Mouse (Mus musculus) lung, embryonic 14.5 days (tissue): ENCODE measurements around the gene Thbs1. TPM values are rescaled to one million over a fixed set of nuclear protein-coding genes. Genes with fewer than 3 reads are reported as not detected.

Experiments used
- ATAC-seq: fragments of 200-750 bp; cut with Nextera tagmentation; 2 replicates; pipeline ENCODE4 v1.8.0; 2017; ENCODE audit warnings: mild to moderate bottlenecking, moderate TSS enrichment, moderate library complexity; ENCODE audit not compliant: insufficient read depth
- DNase-seq: peaks from one replicate; pipeline ENCODE4 v3.0.0-alpha.2; 2015
- H3K27ac ChIP-seq: fragments of 300-500 bp; sonication (generic); 2 replicates; pipeline ENCODE4 v1.5.1; 2014; ENCODE audit warnings: low read depth, mild to moderate bottlenecking, moderate library complexity
- H3K27me3 ChIP-seq: fragments of 300-500 bp; sonication (generic); 2 replicates; pipeline ENCODE4 v1.6.1; 2014; ENCODE audit warnings: low read length, control low read depth; ENCODE audit not compliant: insufficient read depth
- H3K36me3 ChIP-seq: fragments of 300-500 bp; sonication (generic); 2 replicates; pipeline ENCODE4 v1.6.1; 2014; ENCODE audit warnings: control low read depth; ENCODE audit not compliant: insufficient read depth
- H3K4me1 ChIP-seq: fragments of 300-500 bp; sonication (generic); 2 replicates; pipeline ENCODE4 v1.6.1; 2014; ENCODE audit warnings: antibody characterized with exemption, control low read depth; ENCODE audit not compliant: insufficient read depth
- H3K4me2 ChIP-seq: fragments of 300-500 bp; sonication (generic); 2 replicates; pipeline ENCODE4 v1.6.1; 2014; ENCODE audit warnings: mild to moderate bottlenecking
- H3K4me3 ChIP-seq: fragments of 300-500 bp; sonication (generic); 2 replicates; pipeline ENCODE4 v1.5.1; 2014; ENCODE audit warnings: low read depth, low read length
- H3K9ac ChIP-seq: fragments of 300-500 bp; sonication (generic); 2 replicates; pipeline ENCODE4 v1.6.1; 2014
- H3K9me3 ChIP-seq: fragments of 300-500 bp; sonication (generic); 2 replicates; pipeline ENCODE4 v1.6.1; 2016; ENCODE audit warnings: low read depth, low read length, control low read depth
- CTCF ChIP-seq: IDR thresholded peaks from 2 replicates; pipeline ENCODE4 v1.5.1; 2016; ENCODE audit warnings: antibody characterized with exemption, low read depth
- WGBS: fragments of 180-500 bp; shearing (Covaris S2); extraction: QIAGEN DNeasy Blood & Tissue Kit; methylation state at CpG from one replicate; pipeline ENCODE4 v1.1.7; 2014; 5-methylcytosine and 5-hydroxymethylcytosine counted together
- polyA plus RNA-seq: library from polyadenylated mRNA; unstranded; fragments of >200 nt; fragmentation: Nextera tagmentation; extraction: Ambion mirVana; gene quantifications from 2 replicates; pipeline ENCODE4 v1.2.1, GENCODE M21; 2014

Gene Thbs1
- polyA plus RNA-seq, 1 experiment from 2014 or later = 287 TPM

GRCm38 (mm10) chr2:118099104-118099503 lies 12.6 kb upstream of the Thbs1 start:
- 56% methylated on average over 4 of the region's 4 CpGs for WGBS
- no peak for DNase-seq
- 0 out of 2 replicates have a peak, but pooled peaks cover 4% of the 10 kb centered on the region for H3K4me1 ChIP-seq
- H3K4me2 ChIP-seq = no peak overlapping the region
- no peaks in the 10 kb centered on the region for H3K27me3 ChIP-seq
- no peak overlapping the region for H3K4me3 ChIP-seq
- no peak for ATAC-seq
- H3K9me3 ChIP-seq = no peaks in the 10 kb centered on the region
- no peak overlapping the region for H3K9ac ChIP-seq
- no peak for TF ChIP-seq CTCF
- no peaks in the 10 kb centered on the region for H3K36me3 ChIP-seq
- no peak overlapping the region for H3K27ac ChIP-seq

DNA sequence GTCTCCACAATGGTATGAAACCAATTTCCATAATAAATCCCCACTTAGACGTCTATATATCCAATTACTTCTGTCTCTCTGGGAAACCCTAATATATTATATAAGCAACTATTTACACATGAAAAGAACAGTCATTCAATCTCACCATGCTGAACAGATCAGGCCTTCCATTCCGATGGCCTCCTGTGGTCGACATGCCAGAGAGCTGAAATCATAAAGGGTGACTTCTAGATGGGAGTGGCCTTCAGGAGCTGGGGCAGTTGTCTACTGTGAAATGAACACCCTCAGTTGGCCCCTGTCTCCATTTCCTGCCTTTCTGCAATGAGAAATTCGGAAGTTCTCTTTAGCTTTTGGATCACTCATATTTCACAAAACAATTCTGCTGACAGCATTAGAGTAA lies 9.5 kb upstream of the Thbs1 start:
- Histone ChIP-seq H3K4me1 (0 out of 2 replicates have a peak, but pooled peaks cover 4% of the 10 kb centered on the region), H3K4me2 (no peak overlapping the region), H3K27me3 (no peaks in the 10 kb centered on the region), H3K27ac (no peak overlapping the region), H3K36me3 (no peaks in the 10 kb centered on the region), H3K9me3 (no peaks in the 10 kb centered on the region), H3K9ac (no peak overlapping the region), H3K4me3 (no peak overlapping the region)
- DNase-seq (no peak), ATAC-seq (no peak)
- no peak for TF ChIP-seq CTCF
- 64% methylated on average over 4 of the region's 4 CpGs for WGBS

DNA sequence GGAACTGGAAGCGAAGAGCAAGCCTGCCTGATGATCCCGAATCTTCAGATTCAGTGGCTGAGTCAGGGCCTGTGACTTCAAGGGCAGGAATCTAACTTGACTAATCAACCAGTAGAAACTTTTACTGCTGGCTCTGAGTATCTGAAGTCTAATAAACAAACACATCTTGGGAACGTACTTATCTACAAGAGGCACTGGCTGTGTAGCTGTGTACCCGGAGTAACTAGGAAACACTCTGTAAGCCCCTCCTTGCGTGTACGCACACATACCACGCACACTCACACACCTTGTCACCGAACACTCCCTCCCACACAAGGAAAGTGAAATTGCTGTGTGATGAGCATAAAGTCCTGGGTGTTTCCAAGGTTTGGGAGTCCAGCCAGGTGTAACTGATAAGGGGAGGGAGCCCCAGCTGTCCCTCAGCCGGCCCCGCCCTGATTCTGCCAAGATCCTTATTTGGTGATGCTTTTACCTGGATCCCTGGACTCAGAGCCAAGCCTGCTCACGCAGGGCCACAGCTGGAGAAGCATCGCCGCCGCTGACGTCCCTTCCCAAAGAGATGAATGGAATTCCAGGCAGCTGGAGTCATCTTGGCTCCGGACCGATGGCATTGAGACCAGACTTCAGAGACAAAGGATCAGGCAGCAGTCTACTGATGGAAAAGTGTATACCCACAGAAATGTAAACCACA lies 1.3 kb upstream of the Thbs1 start:
- Histone ChIP-seq H3K36me3 (peaks cover 25% of the 10 kb centered on the region), H3K27me3 (no peaks in the 10 kb centered on the region), H3K4me1 (peaks cover 15% of the 10 kb centered on the region), H3K9me3 (no peaks in the 10 kb centered on the region), H3K4me2 (peak overlapping the region; percentile 80), H3K9ac (peak overlapping the region; percentile 37; the same call in 1 of the 2 replicates), H3K4me3 (peak overlapping the region; percentile 64), H3K27ac (peak overlapping the region; percentile 82)
- DNase-seq (peak; percentile 85), ATAC-seq (peak; percentile 27)
- TF ChIP-seq CTCF = no peak
- WGBS = 17% methylated on average over 17 of the region's 17 CpGs

- ATAC-seq (peak; percentile 85), DNase-seq (peak; percentile 98)
- Histone ChIP-seq H3K4me2 (peak overlapping the region; percentile 80), H3K9me3 (no peaks in the 10 kb centered on the region), H3K4me3 (peak overlapping the region; percentile 64), H3K27me3 (no peaks in the 10 kb centered on the region), H3K27ac (peak overlapping the region; percentile 82), H3K4me1 (peaks cover 15% of the 10 kb centered on the region), H3K36me3 (peaks cover 33% of the 10 kb centered on the region), H3K9ac (peak overlapping the region; percentile 47)
- WGBS = 1% methylated on average over 16 of the region's 16 CpGs
- peak; percentile 83 for TF ChIP-seq CTCF
These were observed 574 bp upstream of the Thbs1 start for GRCm38 (mm10) chr2:118111116-118111487.

GRCm38 (mm10) chr2:118112438-118112837 lies 762 bp downstream of the Thbs1 start:
- Histone ChIP-seq H3K4me1 (peaks cover 15% of the 10 kb centered on the region), H3K4me2 (peak overlapping the region; percentile 80), H3K9me3 (no peaks in the 10 kb centered on the region), H3K4me3 (peak overlapping the region; percentile 64), H3K36me3 (peaks cover 46% of the 10 kb centered on the region), H3K27ac (peak overlapping the region; percentile 82; the same call in 1 of the 2 replicates), H3K9ac (peak overlapping the region; percentile 79), H3K27me3 (no peaks in the 10 kb centered on the region)
- ATAC-seq (no peak), DNase-seq (no peak)
- TF ChIP-seq CTCF = no peak
- 7% methylated on average over 5 of the region's 5 CpGs for WGBS

DNA sequence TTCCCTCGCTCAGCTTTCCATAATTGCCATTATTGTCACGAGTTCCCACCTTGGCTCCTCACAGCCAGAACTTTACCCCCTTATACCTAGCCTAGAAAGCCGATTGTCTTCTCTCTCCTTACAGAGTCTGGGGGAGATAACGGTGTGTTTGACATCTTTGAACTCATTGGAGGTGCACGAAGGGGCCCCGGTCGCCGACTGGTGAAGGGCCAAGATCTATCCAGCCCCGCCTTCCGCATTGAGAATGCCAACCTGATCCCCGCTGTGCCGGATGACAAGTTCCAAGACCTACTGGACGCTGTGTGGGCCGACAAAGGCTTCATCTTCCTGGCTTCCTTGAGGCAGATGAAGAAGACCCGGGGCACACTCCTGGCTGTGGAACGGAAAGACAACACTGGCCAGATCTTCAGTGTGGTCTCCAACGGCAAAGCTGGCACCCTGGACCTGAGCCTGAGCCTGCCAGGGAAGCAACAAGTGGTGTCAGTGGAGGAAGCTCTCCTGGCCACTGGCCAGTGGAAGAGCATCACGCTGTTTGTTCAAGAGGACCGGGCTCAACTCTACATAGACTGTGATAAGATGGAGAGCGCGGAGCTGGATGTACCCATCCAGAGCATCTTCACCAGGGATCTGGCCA lies 1.3 kb downstream of the Thbs1 start:
- Histone ChIP-seq H3K4me2 (peak overlapping the region; percentile 80), H3K4me3 (peak overlapping the region; percentile 64), H3K9me3 (no peaks in the 10 kb centered on the region), H3K9ac (peak overlapping the region; percentile 79), H3K27me3 (no peaks in the 10 kb centered on the region), H3K36me3 (peaks cover 51% of the 10 kb centered on the region), H3K27ac (peak overlapping the region; percentile 82), H3K4me1 (peaks cover 15% of the 10 kb centered on the region)
- peak; percentile 62 for DNase-seq
- no peak for ATAC-seq
- no peak for TF ChIP-seq CTCF
- 25% methylated on average over 21 of the region's 21 CpGs for WGBS

GRCm38 (mm10) chr2:118113808-118114524 lies 2.3 kb downstream of the Thbs1 start:
- peaks cover 12% of the 10 kb centered on the region for H3K4me1 ChIP-seq
- peak; percentile 67 for TF ChIP-seq CTCF
- peaks cover 61% of the 10 kb centered on the region for H3K36me3 ChIP-seq
- peak overlapping the region; percentile 79 for H3K9ac ChIP-seq
- H3K4me2 ChIP-seq = peak overlapping the region; percentile 80
- ATAC-seq = no peak
- DNase-seq = peak; percentile 79
- peak overlapping the region; percentile 64 for H3K4me3 ChIP-seq
- peak overlapping the region; percentile 82 for H3K27ac ChIP-seq
- H3K27me3 ChIP-seq = no peaks in the 10 kb centered on the region
- no peaks in the 10 kb centered on the region for H3K9me3 ChIP-seq
- WGBS = 16% methylated on average over 8 of the region's 8 CpGs
